Mouse (Mus musculus): ENCODE results near the gene Mpst. TPM values are rescaled to one million over a fixed set of nuclear protein-coding genes. Genes with fewer than 3 reads are reported as not detected.
A peak's percentile ranks its signal among the peaks of the same experiment; 100 is the strongest.

The Mpst gene
- total RNA-seq (2014; rRNA removed) (70.1 and 84.8 TPM in 2 replicates), polyA plus RNA-seq (2015; fragmentation: Nextera tagmentation; extraction: Ambion mirVana) (3.2 and 3.8 TPM in 2 replicates)

DNA sequence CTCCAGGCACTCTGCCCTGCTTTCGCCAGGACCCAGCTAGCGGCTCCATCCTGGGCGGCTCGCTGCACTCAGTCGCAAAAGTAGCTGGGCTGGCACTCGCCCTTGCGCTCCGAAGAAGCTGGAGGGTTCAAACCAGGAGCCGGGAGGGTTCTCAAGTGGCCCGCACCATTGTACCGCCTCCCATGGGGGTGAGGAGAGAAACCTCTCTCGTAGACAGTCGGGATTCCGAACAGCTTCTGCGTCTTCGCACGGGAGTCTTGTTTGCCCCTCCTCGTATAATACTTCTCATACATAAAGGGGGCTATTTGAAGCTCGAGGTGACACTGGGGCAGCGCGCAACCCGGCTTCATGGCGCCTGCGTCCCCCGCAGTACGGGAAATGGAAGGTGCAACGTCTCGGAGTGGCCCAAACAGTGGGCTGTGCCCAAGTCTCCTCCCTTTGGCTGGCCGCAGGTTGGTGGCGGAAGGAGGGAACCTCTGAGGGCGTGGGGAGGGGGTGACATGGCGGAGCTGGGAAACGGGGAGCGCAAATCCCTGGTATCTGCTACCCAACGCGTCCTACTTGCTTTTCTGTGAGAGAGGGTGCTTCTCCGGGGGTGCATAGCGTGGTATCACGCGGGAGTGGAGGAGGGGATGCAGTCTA, at the start of gene Mpst:
Gene Mpst (plus strand): TSS at position 124 of the 642 bp plus-strand sequence.
- TF ChIP-seq CTCF (IDR thresholded peaks at IDR 0.05): no peak; the same call in 1 of the 2 replicates
- Histone ChIP-seq H3K9me3 (ENCODE audit: low read length) (no peaks in the 10 kb centered on the region), H3K9ac (replicated peaks; ENCODE audit: low read length, poor library complexity, severe bottlenecking) (peak within 1 kb of the TSS; percentile 84), H3K4me3 (ENCODE audit: low read depth, low read length) (peak within 1 kb of the TSS; percentile 52), H3K27ac (ENCODE audit: low read depth, low read length) (peak within 1 kb of the TSS; percentile 87), H3K36me3 (ENCODE audit: insufficient read depth, low read length) (peaks cover 3% of the 10 kb centered on the region; the same call in 1 of the 2 replicates), H3K4me1 (ENCODE audit: insufficient read depth, low read length) (peaks cover 18% of the 10 kb centered on the region), H3K27me3 (ENCODE audit: insufficient read depth, low read length) (peaks cover 21% of the 10 kb centered on the region; the same call in 1 of the 2 replicates), H3K4me2 (ENCODE audit: low read depth, low read length, poor library complexity, severe bottlenecking) (peak within 1 kb of the TSS; percentile 91)
- ATAC-seq (ENCODE audit: low FRiP score): peak; percentile 87
- WGBS: under 1% methylated on average over 40 of the region's 40 CpGs
- peak; percentile 90 for DNase-seq (ENCODE audit: low spot score)

DNA sequence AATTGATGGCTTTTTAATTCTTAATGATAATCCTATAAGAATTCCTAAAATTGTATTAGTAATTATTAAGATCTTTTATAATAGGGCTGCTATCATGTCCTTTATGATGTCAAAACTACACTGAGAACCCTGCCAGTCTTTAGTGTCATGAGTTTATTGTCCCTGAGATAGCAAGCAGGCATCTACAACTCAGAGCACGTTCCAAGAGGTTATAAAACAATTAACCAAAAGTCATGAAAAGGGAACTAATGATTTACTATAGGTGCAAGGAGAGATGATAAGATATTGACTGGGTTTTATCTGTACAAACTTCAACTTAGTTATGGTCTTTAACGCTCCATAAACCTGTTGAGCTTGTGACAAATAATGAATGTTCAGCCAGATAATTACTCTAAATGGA, 40.3 kb upstream of the Mpst start:
- 85% methylated on average over 2 of the region's 2 CpGs for WGBS
- H3K4me1 ChIP-seq (ENCODE audit: insufficient read depth, low read length): no peaks in the 10 kb centered on the region
- no peak overlapping the region for H3K4me2 ChIP-seq (ENCODE audit: low read depth, low read length, poor library complexity, severe bottlenecking)
- no peaks in the 10 kb centered on the region for H3K36me3 ChIP-seq (ENCODE audit: insufficient read depth, low read length)
- no peak overlapping the region for H3K9ac ChIP-seq (replicated peaks; ENCODE audit: low read length, poor library complexity, severe bottlenecking)
- TF ChIP-seq CTCF (IDR thresholded peaks at IDR 0.05): no peak
- H3K27ac ChIP-seq (ENCODE audit: low read depth, low read length): no peak overlapping the region
- ATAC-seq (ENCODE audit: low FRiP score) (no peak), DNase-seq (ENCODE audit: low spot score) (no peak)
- no peaks in the 10 kb centered on the region for H3K9me3 ChIP-seq (ENCODE audit: low read length)
- no peaks in the 10 kb centered on the region for H3K27me3 ChIP-seq (ENCODE audit: insufficient read depth, low read length)
- no peak overlapping the region for H3K4me3 ChIP-seq (ENCODE audit: low read depth, low read length)

DNA sequence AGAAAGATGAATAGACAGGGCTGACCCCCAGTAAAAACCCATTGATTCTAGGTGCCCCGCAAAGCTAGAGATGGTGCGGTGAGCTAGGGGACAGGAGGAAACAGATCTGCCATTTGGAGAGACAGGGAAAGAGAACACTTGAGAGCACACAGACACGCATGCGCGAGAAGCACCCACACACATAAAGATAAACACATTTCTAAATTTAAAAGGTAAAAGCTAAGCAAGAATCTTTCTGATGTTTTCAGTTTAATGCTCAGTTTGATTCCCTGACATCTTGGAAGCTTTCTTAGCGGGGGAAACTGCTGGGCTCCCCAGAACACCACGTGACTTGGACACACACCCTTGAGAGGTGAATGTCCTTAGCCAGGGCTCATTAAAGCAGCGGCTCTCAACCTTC, 39.3 kb upstream of the Mpst start:
- H3K9me3 ChIP-seq (ENCODE audit: low read length): no peaks in the 10 kb centered on the region
- H3K4me2 ChIP-seq (ENCODE audit: low read depth, low read length, poor library complexity, severe bottlenecking): no peak overlapping the region
- no peaks in the 10 kb centered on the region for H3K27me3 ChIP-seq (ENCODE audit: insufficient read depth, low read length)
- no peak overlapping the region for H3K9ac ChIP-seq (replicated peaks; ENCODE audit: low read length, poor library complexity, severe bottlenecking)
- no peak overlapping the region for H3K4me3 ChIP-seq (ENCODE audit: low read depth, low read length)
- H3K4me1 ChIP-seq (ENCODE audit: insufficient read depth, low read length): no peaks in the 10 kb centered on the region
- ATAC-seq (ENCODE audit: low FRiP score): no peak
- no peak for TF ChIP-seq CTCF (IDR thresholded peaks at IDR 0.05)
- no peak for DNase-seq (ENCODE audit: low spot score)
- no peak overlapping the region for H3K27ac ChIP-seq (ENCODE audit: low read depth, low read length)
- no peaks in the 10 kb centered on the region for H3K36me3 ChIP-seq (ENCODE audit: insufficient read depth, low read length)
- 79% methylated on average over 8 of the region's 8 CpGs for WGBS

DNA sequence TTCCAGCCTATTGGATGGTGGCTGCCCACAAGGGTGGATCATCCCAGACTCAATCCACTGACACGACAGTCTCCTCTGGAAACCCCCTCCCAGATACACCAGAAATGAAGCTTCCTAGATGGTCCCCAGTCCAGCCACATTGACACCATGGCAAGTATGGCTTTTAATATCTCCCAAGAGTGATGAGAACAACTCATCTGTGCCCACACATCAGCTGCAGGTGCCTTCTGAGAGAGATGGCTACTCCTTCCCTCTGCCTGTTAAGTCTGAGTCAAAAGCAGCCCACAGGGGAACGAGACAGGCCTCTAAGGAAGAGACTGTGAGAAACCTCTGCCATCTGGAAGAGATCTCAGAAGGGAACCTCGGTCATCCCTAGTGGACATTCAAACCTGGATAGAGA, 38.4 kb upstream of the Mpst start:
- Histone ChIP-seq H3K4me2 (ENCODE audit: low read depth, low read length, poor library complexity, severe bottlenecking) (no peak overlapping the region), H3K27me3 (ENCODE audit: insufficient read depth, low read length) (no peaks in the 10 kb centered on the region), H3K36me3 (ENCODE audit: insufficient read depth, low read length) (no peaks in the 10 kb centered on the region), H3K9ac (replicated peaks; ENCODE audit: low read length, poor library complexity, severe bottlenecking) (no peak overlapping the region), H3K4me3 (ENCODE audit: low read depth, low read length) (no peak overlapping the region), H3K4me1 (ENCODE audit: insufficient read depth, low read length) (no peaks in the 10 kb centered on the region), H3K9me3 (ENCODE audit: low read length) (no peaks in the 10 kb centered on the region), H3K27ac (ENCODE audit: low read depth, low read length) (no peak overlapping the region)
- ATAC-seq (ENCODE audit: low FRiP score): no peak
- no peak for DNase-seq (ENCODE audit: low spot score)
- WGBS: 78% methylated on average over 3 of the region's 3 CpGs
- no peak for TF ChIP-seq CTCF (IDR thresholded peaks at IDR 0.05)

DNA sequence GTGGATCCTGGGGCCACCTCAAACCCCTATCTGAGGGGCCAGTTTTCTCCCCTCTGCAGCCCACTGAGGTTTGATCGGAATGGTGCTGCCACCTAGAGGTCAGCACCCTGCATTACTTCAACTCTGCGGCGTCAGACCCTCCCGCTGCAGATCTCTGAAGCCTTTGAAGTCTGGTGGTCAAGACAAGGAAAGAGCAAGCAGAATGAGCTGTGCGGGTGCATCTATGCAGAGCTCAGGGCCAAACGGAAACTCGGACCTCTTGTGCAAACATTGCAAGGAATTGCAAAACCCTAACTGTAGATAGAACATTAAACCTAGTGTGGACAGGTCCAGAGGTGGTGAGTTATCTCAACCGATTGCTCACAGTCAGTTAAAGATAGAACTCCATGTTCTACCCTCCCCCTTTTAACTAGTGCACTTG, 37.3 kb upstream of the Mpst start:
- DNase-seq (ENCODE audit: low spot score): peak; percentile 26
- 13% methylated on average over 8 of the region's 8 CpGs for WGBS
- Histone ChIP-seq H3K4me3 (ENCODE audit: low read depth, low read length) (no peak overlapping the region), H3K36me3 (ENCODE audit: insufficient read depth, low read length) (no peaks in the 10 kb centered on the region), H3K27ac (ENCODE audit: low read depth, low read length) (no peak overlapping the region), H3K4me1 (ENCODE audit: insufficient read depth, low read length) (no peaks in the 10 kb centered on the region), H3K9me3 (ENCODE audit: low read length) (no peaks in the 10 kb centered on the region), H3K9ac (replicated peaks; ENCODE audit: low read length, poor library complexity, severe bottlenecking) (no peak overlapping the region), H3K27me3 (ENCODE audit: insufficient read depth, low read length) (no peaks in the 10 kb centered on the region), H3K4me2 (ENCODE audit: low read depth, low read length, poor library complexity, severe bottlenecking) (no peak overlapping the region)
- peak; percentile 68 for TF ChIP-seq CTCF (IDR thresholded peaks at IDR 0.05)
- no peak for ATAC-seq (ENCODE audit: low FRiP score)

DNA sequence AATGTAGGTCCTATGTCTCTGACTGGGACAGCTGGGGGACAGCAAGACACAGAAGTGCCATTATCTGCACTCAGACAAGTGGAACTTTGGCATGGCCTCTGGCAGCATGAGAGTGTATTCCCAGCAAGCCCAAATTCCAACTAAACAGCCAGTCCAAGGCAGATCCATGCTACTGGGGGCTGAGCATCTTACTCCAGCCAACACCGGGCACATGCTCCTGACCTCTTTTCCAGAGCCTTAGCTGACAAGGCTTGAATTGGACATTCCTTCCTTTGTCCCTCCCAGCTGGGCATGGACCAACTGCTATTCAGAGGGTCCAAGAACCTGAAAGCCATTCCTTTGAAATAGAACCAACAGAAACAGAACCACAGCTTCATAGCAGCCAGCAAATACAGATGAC, 36.6 kb upstream of the Mpst start:
- WGBS: 50% methylated on average over 1 of the region's 1 CpGs
- 0 out of 2 replicates have a peak overlapping the region, but pooled peaks have one; percentile 12 for H3K27ac ChIP-seq (ENCODE audit: low read depth, low read length)
- ATAC-seq (ENCODE audit: low FRiP score) (peak; percentile 66), DNase-seq (ENCODE audit: low spot score) (peak; percentile 78)
- no peaks in the 10 kb centered on the region for H3K27me3 ChIP-seq (ENCODE audit: insufficient read depth, low read length)
- no peaks in the 10 kb centered on the region for H3K4me1 ChIP-seq (ENCODE audit: insufficient read depth, low read length)
- no peak for TF ChIP-seq CTCF (IDR thresholded peaks at IDR 0.05)
- H3K4me3 ChIP-seq (ENCODE audit: low read depth, low read length): no peak overlapping the region
- H3K9ac ChIP-seq (replicated peaks; ENCODE audit: low read length, poor library complexity, severe bottlenecking): no peak overlapping the region
- no peak overlapping the region for H3K4me2 ChIP-seq (ENCODE audit: low read depth, low read length, poor library complexity, severe bottlenecking)
- no peaks in the 10 kb centered on the region for H3K36me3 ChIP-seq (ENCODE audit: insufficient read depth, low read length)
- H3K9me3 ChIP-seq (ENCODE audit: low read length): no peaks in the 10 kb centered on the region
